Mouse (Mus musculus) myocyte (in vitro differentiated cells): ENCODE data around the gene Ly86.

ENCODE experiments used
- MAX ChIP-seq: IDR thresholded peaks from one replicate; pipeline ENCODE4 v1.6.1; 2011; ENCODE audit warnings: low read depth, mild to moderate bottlenecking, control low read depth
- REST ChIP-seq: IDR thresholded peaks from one replicate; pipeline ENCODE4 v1.6.1; 2011; ENCODE audit warnings: mild to moderate bottlenecking, control low read depth, moderate library complexity; ENCODE audit not compliant: insufficient read depth, insufficient read length
- USF1 ChIP-seq: IDR thresholded peaks from one replicate; pipeline ENCODE4 v1.6.1; 2011; ENCODE audit warnings: low read depth, mild to moderate bottlenecking, control low read depth, moderate library complexity

GRCm38 (mm10) chr13:37462049-37462702 lies 117.2 kb downstream of the Ly86 start:
- TF ChIP-seq REST (no peak), USF1 (no peak), MAX (no peak)
